Mouse (Mus musculus) liver, embryonic 14.5 days (tissue): Measurements from ENCODE around the gene Phf23. TPM values are rescaled to one million over a fixed set of nuclear protein-coding genes. Genes with fewer than 3 reads are reported as not detected.
A peak's percentile ranks its signal among the peaks of the same experiment; 100 is the strongest.

ENCODE experiments used
- ATAC-seq: fragments of 200-750 bp; cut with Nextera tagmentation; 2 replicates; pipeline ENCODE4 v1.8.0; 2017; ENCODE audit warnings: moderate number of reproducible peaks, mild to moderate bottlenecking, moderate library complexity; ENCODE audit not compliant: insufficient read depth
- DNase-seq, 3 experiments: peaks; one replicate each; pipeline ENCODE4 v3.0.0-alpha.2; 2012 to 2013; ENCODE audit warnings: low read depth in 3 of 3, low spot score in 3 of 3
- H3K27ac ChIP-seq: fragments of 300-500 bp; sonication (generic); 2 replicates; pipeline ENCODE4 v1.5.1; 2014; ENCODE audit warnings: moderate library complexity, mild to moderate bottlenecking, control low read depth, inconsistent platforms
- H3K27me3 ChIP-seq: fragments of 300-500 bp; sonication (generic); 2 replicates; pipeline ENCODE4 v1.6.1; 2014; ENCODE audit warnings: mild to moderate bottlenecking, low read length, moderate library complexity; ENCODE audit not compliant: control insufficient read depth, insufficient read depth
- H3K36me3 ChIP-seq: fragments of 300-500 bp; sonication (generic); replicated peaks from 2 replicates; pipeline ENCODE4 v1.6.1; 2014; ENCODE audit warnings: low read depth; ENCODE audit not compliant: control insufficient read depth, insufficient read depth
- H3K4me1 ChIP-seq, 2 experiments: fragments of 200-500 bp in 1 of 2; fragments of 300-500 bp in 1 of 2; sonication (generic) in 1 of 2; replicated peaks; 2 replicates each; pipeline ENCODE4 v1.6.1; 2012 to 2014; ENCODE audit warnings: antibody characterized with exemption in 1 of 2, inconsistent platforms in 1 of 2, low read length in 1 of 2; ENCODE audit not compliant: control insufficient read depth in 2 of 2, insufficient read depth in 2 of 2
- H3K4me2 ChIP-seq: fragments of 300-500 bp; sonication (generic); 2 replicates; pipeline ENCODE4 v1.6.1; 2014; ENCODE audit warnings: low read depth, mild to moderate bottlenecking, control low read depth, moderate library complexity
- H3K4me3 ChIP-seq, 2 experiments: fragments of 200-500 bp in 1 of 2; fragments of 300-500 bp in 1 of 2; sonication (generic) in 1 of 2; 2 replicates each; pipeline ENCODE4 v1.5.1; 2012 to 2014; ENCODE audit warnings: low read depth in 2 of 2, low read length in 2 of 2, mild to moderate bottlenecking in 2 of 2, control low read depth in 1 of 2, inconsistent platforms in 1 of 2, moderate library complexity in 1 of 2; ENCODE audit not compliant: insufficient read depth in 1 of 2
- H3K9ac ChIP-seq: fragments of 300-500 bp; sonication (generic); replicated peaks from 2 replicates; pipeline ENCODE4 v1.6.1; 2014; ENCODE audit warnings: mild to moderate bottlenecking, control low read depth, moderate library complexity
- H3K9me3 ChIP-seq: fragments of 300-500 bp; sonication (generic); 2 replicates; pipeline ENCODE4 v1.6.1; 2016; ENCODE audit warnings: low read length, mixed read lengths; ENCODE audit not compliant: control insufficient read depth
- CTCF ChIP-seq: IDR thresholded peaks from 2 replicates; pipeline ENCODE4 v1.5.1; 2016; ENCODE audit warnings: antibody characterized with exemption, low read depth, control low read depth
- EP300 ChIP-seq: IDR thresholded peaks from 2 replicates; pipeline ENCODE4 v1.6.1; 2016; ENCODE audit warnings: antibody characterized with exemption, low read depth
- WGBS: fragments of 180-500 bp; shearing (Covaris S2); extraction: QIAGEN DNeasy Blood & Tissue Kit; methylation state at CpG from one replicate; pipeline ENCODE4 v1.1.7; 2014; ENCODE audit not compliant: insufficient replicate concordance; 5-methylcytosine and 5-hydroxymethylcytosine counted together
- microRNA counts: library from miRNA; unstranded; fragments of <30 nt; microRNA quantifications from one replicate; lab custom pipeline; 2016
- microRNA-seq: library from miRNA; unstranded; fragments of <30 nt; microRNA quantifications from one replicate; pipeline ENCODE4, GENCODE M21; 2016
- polyA plus RNA-seq, 2 experiments: library from polyadenylated mRNA; depleted of rRNA in 1 of 2; stranded (reverse) in 1 of 2; unstranded in 1 of 2; fragments of >200 nt; fragmentation: Nextera tagmentation in 1 of 2; extraction: Ambion mirVana in 1 of 2; gene quantifications; 2 replicates each; pipeline versions ENCODE4 v1.2.1 to v1.2.3; 2012 to 2014

Phf23 gene
- polyA plus RNA-seq, 2 experiments, result 12.1 to 14.8 TPM

DNA sequence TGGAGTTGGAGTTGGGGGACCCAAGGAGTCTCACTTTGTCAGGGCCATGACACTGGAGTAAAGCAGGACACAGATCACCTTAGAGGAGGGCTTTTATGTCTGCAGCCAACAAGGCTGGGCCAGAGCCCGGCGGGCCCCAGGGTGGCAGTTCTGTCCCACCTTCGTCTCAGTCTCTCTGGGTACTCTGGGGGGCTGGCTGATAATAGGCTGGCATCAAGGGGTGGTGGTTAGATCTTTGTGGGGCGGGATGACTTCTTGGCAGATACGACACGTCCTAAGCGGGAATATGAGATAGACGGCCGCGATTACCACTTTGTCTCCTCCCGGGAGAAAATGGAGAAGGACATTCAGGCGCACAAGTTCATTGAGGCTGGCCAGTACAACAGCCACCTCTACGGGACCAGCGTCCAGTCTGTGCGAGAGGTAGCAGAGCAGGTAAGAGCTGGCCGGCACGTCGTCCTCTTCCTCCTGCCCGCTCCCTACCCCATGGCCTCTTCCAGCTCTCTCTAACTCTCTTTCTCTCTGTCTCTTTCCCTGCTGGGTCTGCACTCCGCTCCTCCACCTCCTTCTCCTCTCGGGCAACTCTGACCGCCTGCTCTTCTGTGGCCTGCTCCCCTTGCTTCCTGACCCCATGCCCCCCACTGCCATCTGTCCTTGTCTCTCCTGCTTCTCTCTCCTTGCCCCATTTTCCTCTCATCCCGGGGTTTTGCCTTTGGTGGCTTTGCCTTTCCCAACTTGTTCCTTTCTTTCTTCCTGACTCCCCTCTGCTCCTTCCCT is 46.9 kb downstream of the Phf23 start:
- TF ChIP-seq CTCF, result no peak
- TF ChIP-seq EP300, result no peak
- no peak overlapping the region for H3K9ac ChIP-seq
- no peak for DNase-seq
- H3K9me3 ChIP-seq, result no peaks in the 10 kb centered on the region
- no peak overlapping the region for H3K27ac ChIP-seq
- H3K4me3 ChIP-seq, result no peak overlapping the region
- H3K36me3 ChIP-seq, result no peaks in the 10 kb centered on the region
- no peak for ATAC-seq
- no peaks in the 10 kb centered on the region for H3K27me3 ChIP-seq
- no peaks in the 10 kb centered on the region for H3K4me1 ChIP-seq
- WGBS, result 74% methylated on average over 23 of the region's 23 CpGs
- H3K4me2 ChIP-seq, result no peak overlapping the region

GRCm38 (mm10) chr11:70043665-70044064 is 48.1 kb downstream of the Phf23 start:
- no peak for ATAC-seq
- Histone ChIP-seq H3K36me3 (no peaks in the 10 kb centered on the region), H3K9me3 (no peaks in the 10 kb centered on the region), H3K4me2 (no peak overlapping the region), H3K27me3 (no peaks in the 10 kb centered on the region), H3K4me3 (no peak overlapping the region), H3K9ac (no peak overlapping the region), H3K4me1 (no peaks in the 10 kb centered on the region), H3K27ac (no peak overlapping the region)
- 82% methylated on average over 7 of the region's 7 CpGs for WGBS
- TF ChIP-seq EP300 (no peak), CTCF (no peak)
- no peak for DNase-seq

DNA sequence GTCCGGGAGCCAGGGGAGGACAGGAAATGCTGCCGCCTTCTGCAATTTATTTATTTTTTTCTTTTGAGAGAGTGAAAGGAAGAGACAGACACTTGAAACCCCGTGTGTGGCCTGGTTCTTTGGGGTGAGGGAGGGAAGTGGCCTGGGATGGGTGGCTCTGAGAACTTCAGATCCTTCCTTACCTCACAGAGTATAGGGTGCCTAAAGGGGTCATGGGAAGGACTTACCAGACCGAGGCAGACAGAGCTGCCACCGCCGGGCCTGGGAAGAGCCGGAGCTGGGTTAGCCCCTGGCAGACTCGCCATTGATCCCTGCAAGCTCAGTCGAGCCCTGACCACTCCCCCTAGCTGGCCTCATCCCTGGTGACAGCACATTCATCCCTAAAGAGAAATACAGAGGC is 49.9 kb downstream of the Phf23 start:
- WGBS, result 51% methylated on average over 9 of the region's 9 CpGs
- no peak for TF ChIP-seq EP300
- TF ChIP-seq CTCF, result no peak
- no peaks in the 10 kb centered on the region for H3K27me3 ChIP-seq
- no peaks in the 10 kb centered on the region for H3K4me1 ChIP-seq
- H3K4me3 ChIP-seq, result no peak overlapping the region
- H3K36me3 ChIP-seq, result no peaks in the 10 kb centered on the region
- H3K9me3 ChIP-seq, result no peaks in the 10 kb centered on the region
- DNase-seq (no peak), ATAC-seq (no peak)
- no peak overlapping the region for H3K27ac ChIP-seq
- H3K4me2 ChIP-seq, result no peak overlapping the region
- no peak overlapping the region for H3K9ac ChIP-seq

DNA sequence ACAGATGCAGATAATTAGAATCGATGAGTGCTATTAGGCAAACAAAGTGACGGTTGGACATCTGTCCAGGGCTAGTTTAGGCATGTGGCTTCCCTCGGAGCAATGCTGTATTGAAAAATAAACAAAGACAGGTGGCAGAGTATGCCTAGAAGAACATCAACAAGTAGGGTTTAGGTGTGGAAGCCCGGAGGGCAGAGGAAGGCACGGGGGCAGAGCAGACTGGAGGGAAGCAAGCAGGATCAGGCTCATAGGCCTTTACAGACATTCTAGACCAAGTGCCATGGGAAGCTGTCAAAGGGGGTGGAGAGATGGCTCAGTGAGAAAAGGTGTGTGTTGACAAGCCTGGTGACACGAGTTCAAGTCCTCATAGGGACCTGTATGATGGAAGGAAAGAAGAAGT is 53.8 kb downstream of the Phf23 start:
- Histone ChIP-seq H3K4me1 (no peaks in the 10 kb centered on the region), H3K36me3 (no peaks in the 10 kb centered on the region), H3K27ac (no peak overlapping the region), H3K4me3 (no peak overlapping the region), H3K9me3 (no peaks in the 10 kb centered on the region), H3K9ac (no peak overlapping the region), H3K27me3 (no peaks in the 10 kb centered on the region), H3K4me2 (no peak overlapping the region)
- no peak for ATAC-seq
- no peak for DNase-seq
- TF ChIP-seq CTCF (no peak), EP300 (no peak)
- 67% methylated on average over 6 of the region's 6 CpGs for WGBS

MicroRNAs within 50 kb of the gene (microRNA counts, 519-probe panel; counts per million panel counts)
- microRNA mmu-miR-324-3p (lab: Ali Mortazavi, UCI) (69.9 counts per million), microRNA mmu-miR-324-5p (lab: Ali Mortazavi, UCI) (5,270 counts per million, percentile 26 among the panel's probes with 10 or more counts)

Small RNA genes within 50 kb of the gene (microRNA-seq; reads per million reads assigned to microRNA genes)
- not detected for gene Gm44349
- gene Mir324, result 2,791 reads per million, percentile 83 among the genes with 10 or more reads in this experiment

Other genes starting within 250 kb of the Phf23 start
Only the 30 nearest of the 39 such genes appear.
- 0.44 and 0.58 TPM in 2 replicates for gene Chrnb1, start 199.8 kb upstream of the Phf23 start, polyA plus RNA-seq (2012; rRNA removed)
- 0.32 and 0.33 TPM in 2 replicates for gene Chrnb1, start 199.8 kb upstream of the Phf23 start, polyA plus RNA-seq (2014; fragmentation: Nextera tagmentation; extraction: Ambion mirVana)
- 0.41 and 0.42 TPM in 2 replicates for gene Fgf11, start 193.9 kb upstream of the Phf23 start, polyA plus RNA-seq (2012; rRNA removed)
- 0.06 and 0.13 TPM in 2 replicates for gene Fgf11, start 193.9 kb upstream of the Phf23 start, polyA plus RNA-seq (2014; fragmentation: Nextera tagmentation; extraction: Ambion mirVana)
- gene Tmem102, start 190.2 kb upstream of the Phf23 start, polyA plus RNA-seq (2012; rRNA removed), result 0.25 TPM in 2 replicates
- gene Tmem102, start 190.2 kb upstream of the Phf23 start, polyA plus RNA-seq (2014; fragmentation: Nextera tagmentation; extraction: Ambion mirVana), result 0.57 and 0.80 TPM in 2 replicates
- gene Gm39566, start 180.5 kb upstream of the Phf23 start, polyA plus RNA-seq (2012; rRNA removed), result not detected in 2 replicates
- gene Gm39566, start 180.5 kb upstream of the Phf23 start, polyA plus RNA-seq (2014; fragmentation: Nextera tagmentation; extraction: Ambion mirVana), result not detected in 2 replicates
- not detected in 2 replicates for gene Spem2, start 177.3 kb upstream of the Phf23 start, polyA plus RNA-seq (2012; rRNA removed)
- not detected in 2 replicates for gene Spem2, start 177.3 kb upstream of the Phf23 start, polyA plus RNA-seq (2014; fragmentation: Nextera tagmentation; extraction: Ambion mirVana)
- not detected in 2 replicates for gene Spem1, start 173.6 kb upstream of the Phf23 start, polyA plus RNA-seq (2012; rRNA removed)
- not detected in 2 replicates for gene Spem1, start 173.6 kb upstream of the Phf23 start, polyA plus RNA-seq (2014; fragmentation: Nextera tagmentation; extraction: Ambion mirVana)
- 2.0 and 2.2 TPM in 2 replicates for gene Nlgn2, start 158.0 kb upstream of the Phf23 start, polyA plus RNA-seq (2012; rRNA removed)
- 0.48 and 0.76 TPM in 2 replicates for gene Nlgn2, start 158.0 kb upstream of the Phf23 start, polyA plus RNA-seq (2014; fragmentation: Nextera tagmentation; extraction: Ambion mirVana)
- gene Tmem256, start 157.3 kb upstream of the Phf23 start, polyA plus RNA-seq (2012; rRNA removed), result 143 and 197 TPM in 2 replicates
- 384 and 393 TPM in 2 replicates for gene Tmem256, start 157.3 kb upstream of the Phf23 start, polyA plus RNA-seq (2014; fragmentation: Nextera tagmentation; extraction: Ambion mirVana)
- gene Plscr3, start 149.4 kb upstream of the Phf23 start, polyA plus RNA-seq (2012; rRNA removed), result 18.0 and 20.0 TPM in 2 replicates
- 22.8 and 25.0 TPM in 2 replicates for gene Plscr3, start 149.4 kb upstream of the Phf23 start, polyA plus RNA-seq (2014; fragmentation: Nextera tagmentation; extraction: Ambion mirVana)
- gene Tnk1, start 137.0 kb upstream of the Phf23 start, polyA plus RNA-seq (2012; rRNA removed), result 1.2 TPM in 2 replicates
- 0.43 and 0.80 TPM in 2 replicates for gene Tnk1, start 137.0 kb upstream of the Phf23 start, polyA plus RNA-seq (2014; fragmentation: Nextera tagmentation; extraction: Ambion mirVana)
- not detected in 2 replicates for gene Tmem95, start 117.8 kb upstream of the Phf23 start, polyA plus RNA-seq (2012; rRNA removed)
- gene Tmem95, start 117.8 kb upstream of the Phf23 start, polyA plus RNA-seq (2014; fragmentation: Nextera tagmentation; extraction: Ambion mirVana), result not detected in 2 replicates
- 0.93 TPM in 2 replicates for gene Kctd11, start 114.4 kb upstream of the Phf23 start, polyA plus RNA-seq (2012; rRNA removed)
- gene Kctd11, start 114.4 kb upstream of the Phf23 start, polyA plus RNA-seq (2014; fragmentation: Nextera tagmentation; extraction: Ambion mirVana), result 0.53 and 1.00 TPM in 2 replicates
- 2.7 and 2.8 TPM in 2 replicates for gene Acap1, start 100.2 kb upstream of the Phf23 start, polyA plus RNA-seq (2012; rRNA removed)
- 2.9 and 3.3 TPM in 2 replicates for gene Acap1, start 100.2 kb upstream of the Phf23 start, polyA plus RNA-seq (2014; fragmentation: Nextera tagmentation; extraction: Ambion mirVana)
- 0.40 and 0.48 TPM in 2 replicates for gene 2810408A11Rik, start 94.8 kb upstream of the Phf23 start, polyA plus RNA-seq (2012; rRNA removed)
- 0.93 and 1.7 TPM in 2 replicates for gene 2810408A11Rik, start 94.8 kb upstream of the Phf23 start, polyA plus RNA-seq (2014; fragmentation: Nextera tagmentation; extraction: Ambion mirVana)
- 13.1 and 20.5 TPM in 2 replicates for gene Neurl4, start 94.7 kb upstream of the Phf23 start, polyA plus RNA-seq (2012; rRNA removed)
- gene Neurl4, start 94.7 kb upstream of the Phf23 start, polyA plus RNA-seq (2014; fragmentation: Nextera tagmentation; extraction: Ambion mirVana), result 2.5 and 3.4 TPM in 2 replicates
- 79.5 and 93.1 TPM in 2 replicates for gene Gps2, start 81.9 kb upstream of the Phf23 start, polyA plus RNA-seq (2012; rRNA removed)
- gene Gps2, start 81.9 kb upstream of the Phf23 start, polyA plus RNA-seq (2014; fragmentation: Nextera tagmentation; extraction: Ambion mirVana), result 82.7 and 91.2 TPM in 2 replicates
- 652 and 846 TPM in 2 replicates for gene Eif5a, start 73.8 kb upstream of the Phf23 start, polyA plus RNA-seq (2012; rRNA removed)
- gene Eif5a, start 73.8 kb upstream of the Phf23 start, polyA plus RNA-seq (2014; fragmentation: Nextera tagmentation; extraction: Ambion mirVana), result 1,316 and 1,415 TPM in 2 replicates
- gene Ybx2, start 60.0 kb upstream of the Phf23 start, polyA plus RNA-seq (2012; rRNA removed), result 0.57 and 0.58 TPM in 2 replicates
- 0.23 TPM in 1 of 2 replicates, not detected in the other for gene Ybx2, start 60.0 kb upstream of the Phf23 start, polyA plus RNA-seq (2014; fragmentation: Nextera tagmentation; extraction: Ambion mirVana)
- gene Slc2a4, start 47.6 kb upstream of the Phf23 start, polyA plus RNA-seq (2012; rRNA removed), result 17.0 and 17.4 TPM in 2 replicates
- gene Slc2a4, start 47.6 kb upstream of the Phf23 start, polyA plus RNA-seq (2014; fragmentation: Nextera tagmentation; extraction: Ambion mirVana), result 12.6 and 14.0 TPM in 2 replicates
- gene Cldn7, start 31.0 kb upstream of the Phf23 start, polyA plus RNA-seq (2012; rRNA removed), result 2.0 and 4.0 TPM in 2 replicates
- 2.2 TPM in 2 replicates for gene Cldn7, start 31.0 kb upstream of the Phf23 start, polyA plus RNA-seq (2014; fragmentation: Nextera tagmentation; extraction: Ambion mirVana)
- gene Ctdnep1, start 14.6 kb upstream of the Phf23 start, polyA plus RNA-seq (2012; rRNA removed), result 23.6 and 32.3 TPM in 2 replicates
- 9.7 and 10.7 TPM in 2 replicates for gene Ctdnep1, start 14.6 kb upstream of the Phf23 start, polyA plus RNA-seq (2014; fragmentation: Nextera tagmentation; extraction: Ambion mirVana)
- 44.0 and 46.1 TPM in 2 replicates for gene Elp5, start 13.3 kb upstream of the Phf23 start, polyA plus RNA-seq (2012; rRNA removed)
- gene Elp5, start 13.3 kb upstream of the Phf23 start, polyA plus RNA-seq (2014; fragmentation: Nextera tagmentation; extraction: Ambion mirVana), result 70.2 and 74.0 TPM in 2 replicates
- gene Gabarap, start 4.6 kb upstream of the Phf23 start, polyA plus RNA-seq (2012; rRNA removed), result 134 and 140 TPM in 2 replicates
- gene Gabarap, start 4.6 kb upstream of the Phf23 start, polyA plus RNA-seq (2014; fragmentation: Nextera tagmentation; extraction: Ambion mirVana), result 296 and 300 TPM in 2 replicates
- gene Dvl2, start 4.8 kb downstream of the Phf23 start, polyA plus RNA-seq (2012; rRNA removed), result 4.2 and 4.6 TPM in 2 replicates
- gene Dvl2, start 4.8 kb downstream of the Phf23 start, polyA plus RNA-seq (2014; fragmentation: Nextera tagmentation; extraction: Ambion mirVana), result 3.4 and 4.2 TPM in 2 replicates
- gene Acadvl, start 19.6 kb downstream of the Phf23 start, polyA plus RNA-seq (2012; rRNA removed), result 27.8 and 40.6 TPM in 2 replicates
- 84.1 and 98.1 TPM in 2 replicates for gene Acadvl, start 19.6 kb downstream of the Phf23 start, polyA plus RNA-seq (2014; fragmentation: Nextera tagmentation; extraction: Ambion mirVana)
- gene Dlg4, start 21.2 kb downstream of the Phf23 start, polyA plus RNA-seq (2012; rRNA removed), result 1.5 and 1.9 TPM in 2 replicates
- gene Dlg4, start 21.2 kb downstream of the Phf23 start, polyA plus RNA-seq (2014; fragmentation: Nextera tagmentation; extraction: Ambion mirVana), result 0.33 and 0.54 TPM in 2 replicates
- gene Asgr1, start 58.3 kb downstream of the Phf23 start, polyA plus RNA-seq (2012; rRNA removed), result 1.3 TPM in 2 replicates
- 2.6 and 4.1 TPM in 2 replicates for gene Asgr1, start 58.3 kb downstream of the Phf23 start, polyA plus RNA-seq (2014; fragmentation: Nextera tagmentation; extraction: Ambion mirVana)
- gene Asgr2, start 96.9 kb downstream of the Phf23 start, polyA plus RNA-seq (2012; rRNA removed), result 10.0 and 11.5 TPM in 2 replicates
- 9.0 and 10.6 TPM in 2 replicates for gene Asgr2, start 96.9 kb downstream of the Phf23 start, polyA plus RNA-seq (2014; fragmentation: Nextera tagmentation; extraction: Ambion mirVana)
- 1.1 and 1.2 TPM in 2 replicates for gene Mgl2, start 134.6 kb downstream of the Phf23 start, polyA plus RNA-seq (2012; rRNA removed)
- 1.9 and 2.2 TPM in 2 replicates for gene Mgl2, start 134.6 kb downstream of the Phf23 start, polyA plus RNA-seq (2014; fragmentation: Nextera tagmentation; extraction: Ambion mirVana)
- gene Clec10a, start 160.4 kb downstream of the Phf23 start, polyA plus RNA-seq (2012; rRNA removed), result 0.25 and 0.34 TPM in 2 replicates
- 0.16 and 0.76 TPM in 2 replicates for gene Clec10a, start 160.4 kb downstream of the Phf23 start, polyA plus RNA-seq (2014; fragmentation: Nextera tagmentation; extraction: Ambion mirVana)